Mouse (Mus musculus) thymus, postnatal 4 days (tissue): ENCODE measurements at regions not wholly inside any gene's neighbourhood (a gene's known extent, or its start where the extent isn't known, plus 50 kb on each side); places are given as distances from the start of the nearest gene placed in this dataset.

ENCODE experiments used
- DNase-seq: peaks from one replicate; pipeline ENCODE4 v3.0.0; 2021

GRCm38 (mm10) chr2:51321676-51322075 is 172.8 kb upstream of the Rnd3 start:
- DNase-seq = no peak

DNA sequence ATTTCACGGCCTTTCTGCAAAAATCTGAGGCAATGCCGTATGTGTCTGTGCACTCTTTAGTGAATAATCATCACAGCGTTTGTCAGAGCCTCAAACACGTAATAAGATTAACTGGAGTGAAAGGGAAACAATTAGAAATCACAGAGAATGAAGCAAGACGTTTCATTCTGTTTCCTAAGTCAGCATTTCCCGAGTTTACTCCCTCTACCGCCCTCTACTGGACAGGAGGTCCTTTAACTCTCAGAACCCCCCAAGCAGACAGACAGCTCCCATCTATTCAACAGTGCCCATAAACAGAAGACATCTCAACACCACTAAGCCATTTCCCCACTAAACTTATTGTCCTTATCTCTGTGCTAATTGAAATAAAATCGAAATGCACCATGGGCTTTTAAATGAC is 167.5 kb upstream of the Rnd3 start:
- no peak for DNase-seq

- no peak for DNase-seq
These were observed 164.5 kb upstream of the Rnd3 start for GRCm38 (mm10) chr2:51313414-51313813.

GRCm38 (mm10) chr2:51306257-51306656 is 157.3 kb upstream of the Rnd3 start:
- DNase-seq = no peak

DNA sequence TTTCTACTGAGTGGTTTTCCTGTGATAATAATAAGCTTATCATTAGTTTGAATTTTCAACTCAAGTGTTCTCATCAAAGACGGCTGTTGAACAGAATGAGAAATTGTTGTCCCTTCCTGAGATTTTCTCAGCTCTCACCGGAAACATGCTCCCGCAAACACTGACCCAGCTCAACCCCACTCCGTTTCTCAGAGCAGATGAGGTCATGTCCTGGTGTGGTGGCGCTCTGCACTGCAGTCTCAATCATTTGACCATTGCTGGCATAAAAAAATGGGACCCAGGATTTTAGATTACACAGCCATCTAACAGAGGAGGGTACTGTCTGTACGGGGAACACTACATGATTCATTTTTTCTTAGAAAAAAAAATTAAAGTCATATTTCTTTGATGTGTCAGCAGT is 156.5 kb upstream of the Rnd3 start:
- DNase-seq = no peak

- no peak for DNase-seq
These were observed 155.8 kb upstream of the Rnd3 start for GRCm38 (mm10) chr2:51304694-51305093.

DNA sequence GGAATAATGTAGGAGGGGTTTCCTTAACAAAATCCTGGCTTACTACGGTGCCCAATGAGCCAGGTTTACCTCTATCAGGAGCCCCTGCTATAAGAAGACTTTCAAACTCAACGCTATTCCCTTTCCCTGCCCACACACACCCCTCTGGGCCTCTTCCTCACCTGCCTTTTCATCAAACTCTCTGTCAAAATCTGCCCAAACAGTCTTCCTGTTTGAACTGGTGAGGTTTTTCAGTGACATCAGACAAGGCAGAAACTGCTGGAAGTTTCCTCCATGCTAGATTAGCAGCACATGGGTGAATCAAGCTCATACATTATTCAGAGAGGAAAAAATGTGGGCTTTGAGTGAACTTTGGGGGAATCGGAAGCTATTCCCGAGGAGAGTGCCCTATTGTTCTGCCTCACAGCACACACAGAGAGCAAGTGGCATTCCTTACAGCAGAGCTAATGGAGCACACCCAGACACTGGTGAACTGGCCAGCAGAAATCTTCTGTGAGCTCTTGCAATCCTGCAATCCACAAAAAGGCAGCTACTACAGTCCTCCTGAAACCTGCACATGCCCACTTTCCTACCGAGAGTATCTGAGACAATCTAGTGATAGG is 141.8 kb upstream of the Rnd3 start:
- no peak for DNase-seq

- no peak for DNase-seq
These were observed 139.8 kb upstream of the Rnd3 start for GRCm38 (mm10) chr2:51288678-51289077.

GRCm38 (mm10) chr2:51285632-51286031 is 136.7 kb upstream of the Rnd3 start:
- DNase-seq = no peak

GRCm38 (mm10) chr2:51284781-51285225 is 135.9 kb upstream of the Rnd3 start:
- no peak for DNase-seq

DNA sequence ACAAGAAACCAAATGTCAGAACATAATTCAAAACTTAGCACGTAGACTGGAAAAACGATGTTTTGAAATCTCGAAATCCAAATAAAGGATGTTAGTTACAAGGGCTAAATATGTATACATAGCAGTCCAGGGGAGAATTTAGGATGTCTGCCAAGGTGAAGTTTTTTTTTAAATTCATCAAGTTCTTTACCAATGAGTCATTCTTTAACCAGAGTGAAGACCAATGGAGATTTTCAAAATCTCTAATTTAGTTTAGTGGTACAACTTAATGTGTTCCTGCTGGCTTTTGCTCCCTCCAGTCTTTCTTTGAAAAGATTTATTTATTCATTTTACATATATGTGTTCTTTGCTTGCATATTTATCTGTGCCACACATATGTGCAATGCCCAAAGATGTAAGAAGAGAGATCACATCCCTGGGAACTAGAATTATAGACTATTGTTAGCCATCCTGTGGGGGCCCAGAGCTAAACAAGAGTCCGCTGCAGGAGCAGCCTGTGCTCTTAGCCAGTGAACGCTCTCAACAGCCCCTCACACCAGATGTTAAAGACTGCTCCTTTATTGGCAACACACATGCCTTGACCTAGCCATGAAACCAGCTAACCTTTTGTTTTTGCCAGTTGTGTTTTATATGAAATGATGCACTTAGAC is 130.6 kb upstream of the Rnd3 start:
- no peak for DNase-seq

- DNase-seq = no peak
These were observed 129.9 kb upstream of the Rnd3 start for GRCm38 (mm10) chr2:51278824-51279223.

- DNase-seq = no peak
These were observed 129.4 kb upstream of the Rnd3 start for GRCm38 (mm10) chr2:51278356-51278755.

- DNase-seq = no peak
These were observed 127.7 kb upstream of the Rnd3 start for GRCm38 (mm10) chr2:51276591-51276990.

DNA sequence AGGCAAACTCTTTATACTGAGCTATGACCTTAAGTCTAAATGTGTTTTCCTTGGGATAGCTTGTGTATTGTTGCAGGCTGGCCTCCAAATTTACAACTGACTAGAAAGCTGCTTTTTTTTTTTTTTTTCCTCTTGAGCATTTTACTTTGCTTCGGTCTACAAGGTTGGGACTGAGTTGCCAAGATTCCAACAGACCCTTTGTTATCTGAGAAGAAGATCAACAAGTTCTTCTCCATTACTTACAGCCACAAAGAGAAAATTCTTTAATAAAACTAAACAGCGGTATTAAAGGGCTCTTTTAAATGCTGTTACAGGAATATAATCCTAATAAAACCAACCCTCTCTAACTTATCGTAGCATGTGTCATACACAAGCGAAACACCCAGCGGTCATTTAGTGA is 124.4 kb upstream of the Rnd3 start:
- no peak for DNase-seq

DNA sequence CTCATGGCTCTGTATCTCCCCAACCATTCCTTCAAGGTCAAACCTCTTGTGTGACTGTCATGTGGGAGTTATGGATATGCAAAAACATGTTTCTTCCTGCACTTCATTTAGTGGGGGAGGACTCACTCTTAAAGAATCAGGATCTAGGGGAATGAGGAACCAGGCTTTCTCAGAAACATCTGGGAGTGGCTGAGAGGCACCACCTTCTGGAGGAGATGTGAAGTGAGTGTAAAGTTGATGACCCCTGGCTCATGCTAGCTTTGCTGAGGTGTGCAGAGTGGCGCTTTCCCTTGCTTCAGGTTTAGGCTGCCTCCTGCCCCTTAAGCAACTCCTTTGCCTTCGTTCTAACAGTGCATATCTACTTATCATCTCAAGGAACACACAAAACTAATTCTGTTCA is 119.6 kb upstream of the Rnd3 start:
- DNase-seq = no peak

DNA sequence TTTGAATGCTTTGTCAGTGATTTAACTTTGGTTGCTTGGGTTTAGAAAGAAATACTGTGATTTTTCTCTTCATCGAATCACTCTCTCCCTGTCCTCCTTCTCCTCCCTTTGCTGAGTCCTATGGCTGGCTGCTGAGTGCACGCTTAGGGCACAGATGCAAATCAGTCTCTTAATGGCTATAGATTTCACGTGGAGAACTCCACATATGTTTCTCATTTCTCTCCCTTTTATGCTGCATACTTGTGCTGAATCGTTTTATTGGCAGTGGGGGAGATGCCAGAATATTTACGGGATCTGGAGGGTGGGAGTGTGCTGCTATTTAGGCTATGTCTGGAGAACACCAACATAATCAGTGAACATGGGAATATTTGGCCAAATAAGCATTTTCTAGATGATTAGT is 118.8 kb upstream of the Rnd3 start:
- no peak for DNase-seq

- DNase-seq = no peak
These were observed 113.6 kb upstream of the Rnd3 start for GRCm38 (mm10) chr2:51262506-51262905.

GRCm38 (mm10) chr2:51250798-51251197 is 101.9 kb upstream of the Rnd3 start:
- no peak for DNase-seq

DNA sequence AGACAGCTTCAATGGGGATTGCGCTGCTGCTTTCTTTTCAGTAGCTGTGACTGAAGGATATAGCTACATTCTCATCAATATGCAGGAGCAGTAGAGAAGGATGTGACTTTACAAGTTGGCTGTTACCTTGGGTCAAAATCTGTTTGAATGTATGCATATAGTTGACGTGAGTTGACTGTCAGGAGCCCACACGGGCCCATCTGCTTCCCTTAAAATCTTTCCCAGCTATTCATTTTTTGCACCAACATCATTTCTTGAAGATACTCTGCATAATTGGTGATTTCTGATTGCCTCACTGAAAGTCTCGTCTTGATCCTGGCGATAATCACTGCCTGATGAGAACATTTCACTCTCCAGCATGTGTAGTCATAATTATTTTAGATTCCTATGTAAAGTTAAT is 92.7 kb upstream of the Rnd3 start:
- DNase-seq = no peak

DNA sequence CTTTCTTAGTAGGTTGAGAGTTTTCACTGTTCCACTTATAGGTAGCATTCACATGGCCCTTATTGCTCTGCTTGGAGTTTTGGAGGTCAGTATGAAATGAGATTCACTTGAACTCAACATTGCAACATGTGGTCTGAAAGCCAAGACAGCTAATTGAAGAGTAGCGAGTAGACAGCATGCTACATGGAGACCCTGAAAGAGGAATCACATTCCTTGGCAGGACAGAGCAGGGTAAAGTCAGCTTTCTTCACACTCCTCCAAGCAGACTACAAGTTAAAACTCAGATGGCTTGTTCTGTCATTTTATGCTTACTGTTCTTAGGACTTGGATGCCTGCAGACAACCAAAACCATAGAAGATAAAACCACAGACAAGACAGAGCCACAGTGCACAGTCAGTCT is 91.1 kb upstream of the Rnd3 start:
- DNase-seq = no peak

- DNase-seq = no peak
These were observed 90.1 kb upstream of the Rnd3 start for GRCm38 (mm10) chr2:51238992-51239391.

DNA sequence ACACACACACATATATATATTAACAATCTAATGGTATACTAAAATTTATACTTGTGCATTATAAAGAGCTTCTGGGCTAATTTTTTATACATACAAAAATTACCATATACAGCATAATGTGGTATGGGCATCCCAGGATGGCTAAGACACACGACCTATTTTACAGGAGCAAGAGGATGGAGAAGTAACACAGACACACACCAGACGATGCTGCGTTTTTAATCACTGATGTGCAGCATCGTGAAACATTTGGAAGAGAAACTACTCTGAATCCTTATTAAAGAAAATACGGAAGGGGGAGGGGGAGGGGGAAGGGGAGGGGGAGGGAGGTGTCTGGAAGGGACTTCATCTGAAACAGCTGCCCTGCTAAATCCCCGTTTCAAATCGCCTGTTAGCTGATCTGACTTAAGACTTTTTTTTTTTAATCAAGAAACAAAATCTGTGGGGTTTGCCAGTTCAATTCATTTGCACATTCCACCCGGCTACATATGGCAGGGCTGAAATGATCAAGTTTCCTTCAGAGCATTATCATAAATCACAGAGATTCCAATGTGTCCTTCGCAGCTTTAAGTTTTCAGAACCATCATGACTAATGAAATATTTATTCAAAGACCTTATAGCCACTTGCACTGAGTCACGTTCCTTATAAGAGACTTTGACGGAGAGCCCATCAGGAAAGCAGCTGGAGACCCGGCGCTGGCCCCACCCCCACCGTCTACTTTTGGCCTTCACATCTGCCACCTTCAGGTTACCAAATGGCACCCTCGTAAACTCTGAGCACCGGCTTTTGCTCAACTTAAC is 89.4 kb upstream of the Rnd3 start:
- DNase-seq = no peak

DNA sequence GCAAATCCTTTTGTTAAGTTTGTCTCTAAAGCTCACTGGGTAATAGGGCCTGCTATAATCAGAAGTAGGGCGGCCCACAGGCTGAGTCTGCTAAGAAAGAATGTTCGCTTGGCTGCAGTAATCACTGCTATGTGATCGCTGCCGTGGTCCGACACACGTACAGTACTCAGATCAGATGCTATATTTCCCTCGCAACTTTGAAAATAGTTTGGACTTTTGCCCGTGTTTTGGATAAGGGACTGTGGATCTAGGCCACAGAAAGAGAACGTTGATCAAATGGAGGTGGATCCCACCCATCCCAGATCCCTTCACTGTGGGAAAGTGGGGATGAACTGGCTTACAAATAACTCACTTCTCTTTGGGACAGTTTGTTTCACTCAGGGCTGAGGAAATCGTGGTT is 88.5 kb upstream of the Rnd3 start:
- no peak for DNase-seq
